Mouse (Mus musculus) lung, adult 2 months (tissue): ENCODE measurements around the gene Tns4. TPM values are rescaled to one million over a fixed set of nuclear protein-coding genes. Genes with fewer than 3 reads are reported as not detected.

ENCODE experiments used
- DNase-seq: peaks from one replicate; pipeline ENCODE4 v3.0.0; 2022
- H3K4me1 ChIP-seq: fragments of 200-500 bp; 2 replicates; pipeline ENCODE4 v1.6.1; 2011; ENCODE audit warnings: low read length; ENCODE audit not compliant: control insufficient read depth, insufficient read depth
- H3K4me3 ChIP-seq: fragments of 200-500 bp; replicated peaks from 2 replicates; pipeline ENCODE3; 2011; ENCODE audit warnings: low read depth, mild to moderate bottlenecking, control low read depth, low read length; ENCODE audit errors: extremely low read depth
- CTCF ChIP-seq: fragments of 200-500 bp; IDR thresholded peaks from 2 replicates; pipeline ENCODE4 v1.5.1; 2011; ENCODE audit warnings: mild to moderate bottlenecking, low read length, control low read depth; ENCODE audit not compliant: insufficient read depth
- POLR2A ChIP-seq: fragments of 200-500 bp; IDR thresholded peaks from 2 replicates; pipeline ENCODE4 v1.6.1; 2011; ENCODE audit warnings: low read depth, mild to moderate bottlenecking, control low read depth, low read length, borderline replicate concordance; ENCODE audit errors: extremely low read depth
- WGBS: fragments of 180-500 bp; shearing (Covaris S2); methylation state at CpG from one replicate; pipeline ENCODE4 v1.1.7; 2018; 5-methylcytosine and 5-hydroxymethylcytosine counted together
- polyA plus RNA-seq: library from polyadenylated mRNA; depleted of rRNA; stranded (reverse); fragments of >200 nt; gene quantifications from 2 replicates; pipeline ENCODE4 v1.2.3, GENCODE M21; 2012; rRNA removed

The Tns4 gene
- polyA plus RNA-seq, 1 experiment = 4.9 TPM

DNA sequence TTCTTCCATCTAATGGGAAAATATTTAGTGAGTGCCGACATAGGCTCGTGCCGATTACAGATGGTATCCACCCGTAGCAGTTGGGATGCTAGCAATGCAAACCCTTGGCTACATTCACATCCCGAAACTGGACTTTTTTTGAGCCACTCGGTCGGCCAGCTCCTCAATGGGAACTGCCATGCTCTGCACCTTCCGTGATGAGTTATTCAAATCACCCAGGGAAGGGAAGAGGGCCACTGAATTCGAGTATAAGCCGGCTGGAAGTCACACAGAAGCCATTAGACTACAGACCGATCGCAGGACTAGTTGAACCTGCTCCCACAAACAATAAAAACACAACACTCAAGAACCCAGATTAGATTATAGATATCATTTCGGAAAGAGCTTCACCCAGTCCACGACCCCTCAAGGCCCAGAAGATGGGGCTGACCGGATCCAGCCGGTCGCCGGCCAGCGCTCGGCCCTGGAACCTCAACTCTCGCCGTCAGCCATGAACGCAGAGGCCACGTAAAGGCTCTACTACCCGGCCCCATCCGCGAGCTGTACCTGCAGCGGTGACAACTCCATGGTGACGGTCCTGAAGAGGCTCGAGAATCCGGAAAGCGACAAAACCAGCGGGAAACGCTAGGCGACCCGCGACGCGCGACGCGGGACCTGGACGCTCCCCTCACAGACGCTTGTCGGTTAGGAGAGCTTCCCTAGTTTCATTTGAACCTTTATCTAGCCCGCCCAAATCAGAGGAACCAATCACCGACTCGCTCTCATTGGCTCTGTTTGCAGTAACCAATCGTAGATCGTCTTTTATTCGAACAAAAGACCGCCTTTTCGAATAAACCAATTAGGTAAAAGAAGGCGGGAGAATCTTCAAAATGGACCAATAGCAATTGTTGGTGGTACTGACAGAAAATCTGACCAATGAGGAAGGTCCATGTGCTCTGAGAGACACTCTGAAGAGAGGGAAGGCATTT, 65.3 kb downstream of the Tns4 start, which contains the start of gene Top2a:
Gene Top2a, minus strand, starts transcription at position 690 of the 968 bp plus-strand sequence.
- Histone ChIP-seq H3K4me3 (peak within 1 kb of the TSS; percentile 78), H3K4me1 (no peaks in the 10 kb centered on the region)
- under 1% methylated on average over 54 of the region's 54 CpGs for WGBS
- TF ChIP-seq CTCF (no peak), POLR2A (no peak)
- peak; percentile 96 for DNase-seq

DNA sequence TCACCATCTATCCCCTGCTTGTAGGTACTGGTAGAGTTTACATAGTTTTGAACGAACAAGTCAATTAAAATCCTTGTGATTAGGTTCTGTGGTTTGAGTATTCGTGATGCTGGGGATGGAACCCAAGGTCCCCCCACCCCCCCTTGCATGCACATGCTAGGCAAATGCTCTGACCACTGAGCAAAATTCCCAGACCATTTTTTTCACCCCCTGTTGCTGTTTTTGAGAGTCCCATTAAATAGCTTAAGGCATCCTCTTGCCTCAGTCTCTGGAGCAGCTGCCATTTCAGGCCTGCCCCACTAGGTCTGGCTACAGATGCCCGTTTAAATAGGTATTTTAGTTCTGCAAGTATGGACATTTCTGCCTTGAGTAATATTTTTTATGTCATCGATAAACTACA, 66.0 kb downstream of the Tns4 start:
- H3K4me1 ChIP-seq = no peaks in the 10 kb centered on the region
- TF ChIP-seq POLR2A (no peak), CTCF (no peak)
- no peak overlapping the region for H3K4me3 ChIP-seq
- 8% methylated on average over 4 of the region's 4 CpGs for WGBS
- DNase-seq = no peak

DNA sequence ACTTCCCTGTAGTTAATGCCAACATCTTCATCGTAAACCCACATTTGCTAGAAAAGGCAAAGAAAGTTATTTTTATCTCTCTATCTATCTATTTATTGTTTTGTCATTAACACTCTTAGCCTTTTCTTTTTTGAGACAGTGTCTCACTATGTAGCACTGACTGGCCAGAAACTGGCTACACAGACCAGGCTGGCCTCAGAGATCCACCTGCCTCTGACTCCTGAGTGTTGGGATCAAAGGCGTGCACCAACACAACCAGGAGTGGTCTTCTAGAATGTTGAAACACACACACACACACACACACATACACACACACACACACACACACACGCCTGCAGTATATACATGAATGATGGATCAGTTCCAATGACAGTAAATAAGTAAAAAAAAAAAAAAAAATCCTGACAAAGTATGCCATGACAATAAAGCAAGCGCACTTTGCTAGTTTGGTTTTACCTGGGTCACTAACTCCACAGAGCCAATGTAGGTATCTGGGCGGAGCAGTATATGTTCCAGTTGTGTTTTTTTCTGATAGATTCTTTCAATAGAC, 66.6 kb downstream of the Tns4 start:
- Histone ChIP-seq H3K4me1 (no peaks in the 10 kb centered on the region), H3K4me3 (no peak overlapping the region)
- no peak for TF ChIP-seq POLR2A
- no peak for TF ChIP-seq CTCF
- DNase-seq = no peak
- WGBS = 75% methylated on average over 5 of the region's 5 CpGs

DNA sequence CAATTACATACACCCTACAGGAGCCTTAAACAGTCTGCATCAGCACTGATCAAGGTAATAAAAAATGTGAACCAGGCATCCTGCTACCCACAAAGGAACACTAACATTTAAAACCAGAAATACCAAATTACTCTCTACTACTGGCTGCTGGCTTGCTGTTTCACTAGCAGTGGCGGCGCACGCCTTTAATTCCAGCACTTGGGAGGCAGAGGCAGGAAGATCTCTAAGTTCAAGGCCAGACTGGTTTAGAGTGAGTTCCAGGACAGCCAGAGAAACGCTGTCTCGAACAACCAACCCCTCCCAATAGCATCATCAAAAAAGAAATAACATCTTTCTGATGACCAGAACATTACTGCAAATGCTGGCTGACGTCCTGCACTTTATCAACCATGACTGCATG, 69.3 kb downstream of the Tns4 start:
- no peak for TF ChIP-seq CTCF
- WGBS = 92% methylated on average over 6 of the region's 6 CpGs
- Histone ChIP-seq H3K4me3 (no peak overlapping the region), H3K4me1 (no peaks in the 10 kb centered on the region)
- no peak for DNase-seq

Other genes with a start within 250 kb of the Tns4 start
- 10.1 and 14.0 TPM in 2 replicates for gene Wipf2, start 225.7 kb downstream of the Tns4 start, polyA plus RNA-seq
- gene Cdc6, start 181.5 kb downstream of the Tns4 start, polyA plus RNA-seq = 0.16 and 0.25 TPM in 2 replicates
- gene Rara, start 161.5 kb downstream of the Tns4 start, polyA plus RNA-seq = 59.0 and 62.2 TPM in 2 replicates
- gene Gjd3, start 106.3 kb downstream of the Tns4 start, polyA plus RNA-seq = 0.29 and 0.40 TPM in 2 replicates
- gene Top2a, start 65.1 kb downstream of the Tns4 start, polyA plus RNA-seq = 0.58 and 1.4 TPM in 2 replicates
- 459 and 481 TPM in 2 replicates for gene Igfbp4, start 48.1 kb downstream of the Tns4 start, polyA plus RNA-seq
- gene Ccr7, start 65.8 kb upstream of the Tns4 start, polyA plus RNA-seq = 15.5 and 19.7 TPM in 2 replicates
- 19.3 and 20.8 TPM in 2 replicates for gene Smarce1, start 141.7 kb upstream of the Tns4 start, polyA plus RNA-seq
- gene Krt222, start 154.8 kb upstream of the Tns4 start, polyA plus RNA-seq = 0.11 and 0.12 TPM in 2 replicates
- not detected in 2 replicates for gene Krt24, start 196.0 kb upstream of the Tns4 start, polyA plus RNA-seq
- not detected in 2 replicates for gene Krt25, start 233.6 kb upstream of the Tns4 start, polyA plus RNA-seq
- not detected in 2 replicates for gene Krt26, start 248.7 kb upstream of the Tns4 start, polyA plus RNA-seq